Comparison of ENCODE assay signal across 9 mouse cellular contexts in genomic region chr5:119844994-119845393, GRCm38 (mm10). TPM values are rescaled to one million over a fixed set of nuclear protein-coding genes. Genes with fewer than 3 reads are reported as not detected.
A peak's percentile ranks its signal among the peaks of the same experiment; 100 is the strongest.
DNase-seq lines count a peak whose midpoint lies in the region; ATAC-seq lines count a peak whose summit lies in the region.
"Had no signal": no experiment of that assay in that cellular context is flagged by ENCODE, and none has a peak within 500 bp of the region (broad histone marks: within the 10 kb centered on the region; RNA-seq: fewer than 3 reads in every experiment).

No protein-coding gene starts in this region.

- H3K27ac ChIP-seq in lung, embryonic 16.5 days (ENCODE audit: low read length) = peak overlapping the region; percentile 25
- no peak overlapping the region for H3K27ac ChIP-seq in embryonic facial prominence, embryonic 12.5 days
- H3K27ac ChIP-seq in midbrain, embryonic 10.5 days (replicated peaks) = no peak overlapping the region

- DNase-seq in lung, postnatal 25 days (ENCODE audit: low spot score) = no peak
- DNase-seq in midbrain, embryonic 10.5 days (ENCODE audit: low spot score) = peak; percentile 75
- no peak for DNase-seq in layer of hippocampus, adult 11-12 months (ENCODE audit: low spot score)
- no peak for DNase-seq in spleen, adult 12 weeks (ENCODE audit: low spot score)

- peak; percentile 32; the same call in 1 of the 2 replicates for ATAC-seq in lung, embryonic 16.5 days (ENCODE audit: low read depth)
- ATAC-seq in embryonic facial prominence, embryonic 12.5 days (ENCODE audit: insufficient number of reproducible peaks, insufficient read depth, low FRiP score, low TSS enrichment) = no peak
- peak; percentile 28 to 48; a peak in 3 of 4 replicates for ATAC-seq in hematopoietic stem cell, adult 5-6 weeks (replicated peaks in 1 of 2; ENCODE audit: insufficient read depth in 1 of 2, low FRiP score in 2 of 2, low TSS enrichment in 1 of 2, low read depth in 1 of 2, poor library complexity in 2 of 2, severe bottlenecking in 2 of 2)
- no peak for ATAC-seq in CD4-positive, CD25-positive, alpha-beta regulatory T cell, adult 4 months

- peak overlapping the region; percentile 61 for H3K4me2 ChIP-seq in lung, embryonic 16.5 days (ENCODE audit: low read depth, low read length)
- peak overlapping the region; percentile 32 for H3K4me2 ChIP-seq in embryonic facial prominence, embryonic 12.5 days (replicated peaks)

- no peaks in the 10 kb centered on the region; the same call in 1 of the 2 replicates for H3K36me3 ChIP-seq in lung, embryonic 16.5 days (ENCODE audit: control insufficient read depth, insufficient read depth, low read length)
- no peaks in the 10 kb centered on the region for H3K36me3 ChIP-seq in embryonic facial prominence, embryonic 12.5 days
- no peaks in the 10 kb centered on the region for H3K36me3 ChIP-seq in midbrain, embryonic 10.5 days

- 1% methylated on average over 21 of the region's 21 CpGs for WGBS in lung, embryonic 16.5 days
- WGBS in embryonic facial prominence, embryonic 12.5 days = under 1% methylated on average over 21 of the region's 21 CpGs
- WGBS in midbrain, embryonic 10.5 days = under 1% methylated on average over 21 of the region's 21 CpGs

- H3K4me3 ChIP-seq in lung, embryonic 16.5 days (ENCODE audit: low read length) = peak overlapping the region; percentile 35
- peak overlapping the region; percentile 18 for H3K4me3 ChIP-seq in embryonic facial prominence, embryonic 12.5 days
- H3K4me3 ChIP-seq in midbrain, embryonic 10.5 days = peak overlapping the region; percentile 38

- peaks cover 27% of the 10 kb centered on the region for H3K27me3 ChIP-seq in lung, embryonic 16.5 days (ENCODE audit: control insufficient read depth, insufficient read depth, low read depth, low read length)
- peaks cover 77% of the 10 kb centered on the region for H3K27me3 ChIP-seq in embryonic facial prominence, embryonic 12.5 days
- H3K27me3 ChIP-seq in midbrain, embryonic 10.5 days (ENCODE audit: low read depth, poor library complexity, severe bottlenecking) = peaks cover 97% of the 10 kb centered on the region

- no peaks in the 10 kb centered on the region for H3K9me3 ChIP-seq in lung, embryonic 16.5 days (ENCODE audit: control insufficient read depth, low read length)
- H3K9me3 ChIP-seq in embryonic facial prominence, embryonic 12.5 days = no peaks in the 10 kb centered on the region
- H3K9me3 ChIP-seq in midbrain, embryonic 10.5 days (replicated peaks) = no peaks in the 10 kb centered on the region

- H3K9ac ChIP-seq in lung, embryonic 16.5 days (ENCODE audit: low read length) = peak overlapping the region; percentile 56
- no peak overlapping the region for H3K9ac ChIP-seq in embryonic facial prominence, embryonic 12.5 days

- peaks cover 14% of the 10 kb centered on the region for H3K4me1 ChIP-seq in lung, embryonic 16.5 days (replicated peaks; ENCODE audit: control insufficient read depth, insufficient read depth, low read length)
- H3K4me1 ChIP-seq in embryonic facial prominence, embryonic 12.5 days = peaks cover 9% of the 10 kb centered on the region
- H3K4me1 ChIP-seq in midbrain, embryonic 10.5 days = peaks cover 38% of the 10 kb centered on the region

RNA-seq across cellular contexts. Expression of gene Tbx5, which starts 12.5 kb away (rescaled TPM):
- 53.0 and 58.7 TPM in 2 replicates for polyA plus RNA-seq in lung, embryonic 16.5 days (2015; fragmentation: Nextera tagmentation; extraction: Ambion mirVana)
- polyA plus RNA-seq in embryonic facial prominence, embryonic 12.5 days (2016; fragmentation: Nextera tagmentation; extraction: Ambion mirVana) = 1.2 and 2.3 TPM in 2 replicates
- total RNA-seq in hematopoietic stem cell, adult 5-6 weeks (2017) = not detected in 2 replicates
- 0.10 and 0.20 TPM in 2 replicates for polyA plus RNA-seq in midbrain, embryonic 10.5 days (2016; fragmentation: Nextera tagmentation; extraction: Ambion mirVana)
- polyA plus RNA-seq in CD4-positive, CD25-positive, alpha-beta regulatory T cell, adult 4 months (2017; shearing (Covaris generic)) = not detected
- total RNA-seq: left cerebral cortex, postnatal 10 days had no signal

Comparison
In these comparisons a context has a peak if more than half of its experiments do, and no peak if none do; other contexts are left out.
1. ATAC-seq: peak in lung, embryonic 16.5 days (single experiment) and hematopoietic stem cell, adult 5-6 weeks (2 of 2); none in embryonic facial prominence, embryonic 12.5 days (single experiment) and CD4-positive, CD25-positive, alpha-beta regulatory T cell, adult 4 months (single experiment).
2. RNA of gene Tbx5, which starts 12.5 kb away (polyA plus RNA-seq): 53.0 to 58.7 TPM in lung, embryonic 16.5 days; 1.2 to 2.3 TPM in embryonic facial prominence, embryonic 12.5 days, 0.10 to 0.20 TPM in midbrain, embryonic 10.5 days and not detected in CD4-positive, CD25-positive, alpha-beta regulatory T cell, adult 4 months; every median in the first group is over 10 times any median in the second.
3. Peak in every context shown above with its lines, with median percentiles within 50 percentile points of each other: H3K4me3 ChIP-seq.